Mouse (Mus musculus) embryo, embryonic 10 days (tissue): ENCODE results near the gene Olfr872.
"Not testable (repeated sequence)": the region's sequence is repeated elsewhere in the genome, so short reads cannot be mapped to it uniquely, and the experiment has no call there.

Source experiments
- DNase-seq: peaks from one replicate; pipeline ENCODE4 v3.0.0-alpha.2; 2015; ENCODE audit warnings: low spot score

Olfr872 gene

DNA sequence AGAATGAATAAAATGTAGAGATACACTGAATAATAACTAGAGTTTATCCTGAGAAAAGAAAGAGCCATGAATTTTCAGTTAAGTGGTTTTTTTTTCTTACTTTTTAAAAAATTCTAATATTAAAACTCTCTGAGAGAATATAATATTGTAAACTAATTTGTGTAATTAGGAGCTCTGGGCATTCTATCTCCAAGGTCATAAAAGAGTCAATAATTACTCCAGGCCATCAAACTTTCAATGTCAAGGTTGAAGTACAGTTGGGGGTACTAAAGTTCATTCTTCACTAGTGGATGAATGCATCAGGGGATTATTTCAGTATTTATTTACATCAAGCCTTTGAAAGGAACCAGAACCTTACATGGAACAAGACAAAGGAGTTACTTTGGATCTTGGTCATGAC lies at the start of gene Olfr872:
Gene Olfr872 (plus strand): TSS at position 301 of the 400 bp plus-strand sequence.
- DNase-seq = no peak

DNA sequence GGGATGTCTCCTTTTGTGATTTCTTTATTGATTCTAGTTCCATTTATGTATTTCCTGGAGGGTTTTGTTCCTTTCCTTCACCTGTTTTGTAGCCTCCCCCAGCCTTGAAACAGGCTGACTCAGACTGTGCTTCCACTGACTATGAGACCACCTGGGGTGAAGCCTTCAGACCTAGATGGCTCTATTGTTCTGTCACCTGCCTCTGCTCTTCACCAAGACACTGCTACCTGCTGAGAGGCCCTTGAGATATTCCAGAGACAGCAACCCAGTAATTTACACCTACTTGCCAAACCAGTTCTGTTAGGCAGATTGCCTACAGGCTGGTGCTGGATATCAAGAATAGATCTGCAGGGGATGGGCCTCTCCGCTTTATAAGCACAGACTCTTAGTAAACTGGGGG lies 34.8 kb upstream of the Olfr872 start:
- no peak for DNase-seq

DNA sequence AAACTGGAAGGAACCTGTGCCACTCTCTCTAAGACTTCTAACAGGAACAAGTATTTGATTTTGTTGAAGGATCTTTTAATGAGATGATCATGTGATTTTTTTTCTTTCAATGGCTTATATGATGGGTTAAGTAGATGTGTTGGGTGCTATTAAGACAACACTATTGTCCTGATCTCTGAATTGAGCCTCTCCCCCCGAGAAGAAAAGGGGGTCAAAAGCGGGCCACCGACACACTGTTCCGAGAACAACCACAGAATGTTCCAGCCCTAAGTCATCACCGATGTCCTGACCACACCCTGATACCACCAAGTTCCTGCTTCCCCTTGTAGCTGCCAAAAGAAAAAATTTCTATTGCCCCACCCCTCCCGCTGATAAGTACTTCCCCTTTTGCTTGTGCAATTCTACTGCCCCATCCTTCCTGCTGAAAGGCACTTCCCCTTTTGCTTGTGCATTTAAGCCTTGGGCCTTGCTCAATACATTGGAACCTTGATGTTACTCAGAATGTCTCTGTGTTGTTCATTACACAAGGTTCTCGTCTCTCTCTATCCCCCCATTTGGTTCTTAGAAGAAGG lies 33.4 kb upstream of the Olfr872 start:
- DNase-seq = not testable (repeated sequence)

DNA sequence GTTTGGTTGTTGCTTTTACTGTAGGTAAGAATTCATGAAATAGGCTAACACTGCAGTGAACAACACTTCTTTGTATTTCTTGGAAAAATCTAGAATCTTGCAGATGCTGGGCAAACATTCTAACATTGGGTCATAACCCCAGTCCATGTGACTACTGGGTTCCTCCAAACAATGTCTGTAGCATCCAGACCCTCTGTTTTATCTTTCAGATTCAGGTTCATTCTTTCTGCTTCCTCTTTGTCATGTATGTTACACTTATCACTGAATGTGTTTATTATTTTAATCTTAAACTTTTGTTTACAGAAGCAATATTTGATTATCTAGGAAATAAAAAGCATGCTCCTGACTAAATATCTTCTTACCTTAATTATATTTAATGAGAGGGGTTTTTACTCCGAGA lies 26.1 kb upstream of the Olfr872 start:
- no peak for DNase-seq

DNA sequence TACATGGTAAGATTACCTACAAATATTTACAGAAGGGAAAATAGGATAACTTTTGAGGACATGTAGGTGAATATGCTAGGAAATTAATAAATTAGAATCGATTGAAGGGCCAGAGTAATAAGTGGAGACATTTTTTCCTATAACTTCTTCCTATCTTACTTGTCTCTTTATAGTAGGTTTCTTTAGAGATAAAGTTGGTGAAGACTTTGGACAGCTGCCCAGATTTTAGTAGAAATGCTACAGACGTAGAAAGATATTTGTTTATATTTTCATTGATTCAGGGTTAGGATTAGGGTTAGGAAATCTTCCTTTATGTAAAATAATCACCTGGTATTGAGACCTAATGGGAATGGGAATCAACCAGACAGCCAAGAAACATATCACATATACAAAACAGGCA lies 25.4 kb upstream of the Olfr872 start:
- DNase-seq = no peak

DNA sequence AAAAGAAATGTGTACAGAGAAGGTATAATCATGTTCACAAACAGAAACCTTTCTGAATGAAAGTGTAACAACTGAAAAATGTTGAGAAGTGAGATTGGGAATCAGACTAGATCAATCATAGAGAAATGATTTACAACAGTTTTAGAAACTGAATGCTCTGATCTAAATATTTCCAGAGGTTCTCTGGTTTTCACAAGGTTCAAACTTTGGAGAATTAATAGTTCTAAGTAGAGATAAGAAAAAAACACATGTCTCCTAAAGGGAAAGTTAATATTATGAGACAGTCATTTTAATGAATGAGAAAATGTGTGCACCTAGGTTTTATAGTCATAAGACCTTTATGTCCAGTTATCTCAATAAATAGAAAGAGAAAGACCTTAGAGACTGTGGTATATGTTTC lies 25.0 kb upstream of the Olfr872 start, which contains the start of gene Olfr871:
Gene Olfr871 (plus strand): TSS at position 301 of the 400 bp plus-strand sequence.
- no peak for DNase-seq

DNA sequence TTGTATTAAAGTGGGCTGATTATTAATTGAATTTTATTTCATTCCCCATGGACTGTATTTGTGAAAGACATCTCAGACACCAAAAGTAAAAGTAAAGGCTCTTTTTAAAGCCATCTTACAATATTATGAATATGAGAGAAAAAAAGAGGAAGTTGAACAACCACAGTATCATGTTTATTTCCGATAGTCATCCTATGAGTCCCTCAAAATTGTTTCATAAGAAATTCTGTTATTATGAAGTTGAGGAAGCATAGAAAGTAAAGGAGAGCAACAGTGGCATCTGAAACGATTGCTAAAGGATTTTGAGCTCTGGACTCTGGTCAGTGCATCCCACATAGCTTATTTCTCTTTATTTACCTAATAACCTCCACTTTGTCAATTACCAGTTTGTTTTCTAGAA lies 459 bp downstream of the Olfr872 start:
- no peak for DNase-seq

DNA sequence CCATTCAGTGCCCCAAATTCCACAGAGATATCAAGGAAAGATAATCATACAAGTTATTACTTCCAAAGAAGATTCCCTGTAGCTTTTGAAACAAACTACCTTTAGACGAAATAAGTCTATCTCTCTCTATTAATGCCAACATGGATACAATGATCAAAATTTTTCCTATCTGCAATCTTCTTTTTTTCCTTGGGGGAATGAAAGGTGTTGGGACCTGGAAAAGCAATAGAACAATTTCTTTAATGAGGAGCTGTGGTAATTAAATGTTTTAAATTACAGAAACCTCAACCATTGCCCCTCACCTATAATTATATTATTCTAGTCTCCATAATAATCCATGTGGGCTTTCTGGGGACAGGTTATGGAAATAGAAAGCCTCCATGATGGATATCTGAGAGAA lies 45.1 kb downstream of the Olfr872 start, which contains the start of gene Olfr39:
Gene Olfr39 (plus strand): TSS at position 301 of the 400 bp plus-strand sequence.
- no peak for DNase-seq

DNA sequence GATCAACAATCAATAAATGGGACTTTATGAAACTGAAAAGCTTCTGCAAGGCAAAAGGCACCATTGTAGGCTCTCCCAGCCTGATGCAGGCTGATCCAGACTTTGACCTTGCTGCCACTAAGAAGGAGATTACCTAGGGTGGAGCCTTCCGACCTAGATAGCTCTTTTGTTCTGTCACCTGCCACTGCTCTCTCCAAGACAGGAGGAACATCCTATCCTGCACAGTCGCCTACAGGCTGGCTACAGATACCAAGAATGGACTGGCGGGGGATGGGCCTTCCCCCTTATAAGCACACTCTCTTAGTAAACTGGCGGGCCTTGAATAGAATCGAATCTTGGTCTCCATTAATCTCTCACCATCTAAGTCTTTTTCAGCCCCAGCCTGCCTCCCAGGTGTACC lies 58.6 kb downstream of the Olfr872 start:
- not testable (repeated sequence) for DNase-seq

DNA sequence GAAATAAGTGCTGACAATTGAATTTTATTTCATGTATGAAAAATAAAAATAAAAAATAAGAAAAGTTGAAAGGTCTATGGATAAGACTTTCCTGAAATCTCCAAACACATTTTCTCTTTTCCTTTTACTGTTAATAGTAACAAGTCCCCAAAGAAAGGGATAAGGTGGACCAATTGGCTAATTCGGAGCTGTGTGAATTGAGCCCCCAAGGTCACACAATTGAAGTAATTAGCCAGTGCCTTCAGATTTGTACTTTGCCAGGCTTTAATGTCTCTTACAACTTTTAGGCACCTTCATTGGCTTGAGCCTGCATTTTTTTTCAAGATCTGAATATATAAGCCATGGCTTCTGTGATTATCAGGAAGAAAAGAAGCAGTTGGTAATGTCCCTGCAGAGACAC lies 61.3 kb downstream of the Olfr872 start, which contains the start of gene Olfr873:
Gene Olfr873 (plus strand): TSS at position 301 of the 400 bp plus-strand sequence.
- DNase-seq = no peak
